Mouse (Mus musculus): ENCODE measurements at regions not wholly inside any gene's neighbourhood (a gene's known extent, or its start where the extent isn't known, plus 50 kb on each side); places are given as distances from the start of the nearest gene placed in this dataset.

GRCm38 (mm10) chr16:87261527-87261926 lies 92.5 kb upstream of the N6amt1 start:
- Histone ChIP-seq H3K4me1 (peaks cover 5% of the 10 kb centered on the region), H3K9me3 (replicated peaks) (no peaks in the 10 kb centered on the region), H3K4me3 (no peak overlapping the region), H3K27ac (no peak overlapping the region), H3K4me2 (no peak overlapping the region), H3K27me3 (no peaks in the 10 kb centered on the region), H3K9ac (no peak overlapping the region), H3K36me3 (ENCODE audit: poor library complexity, severe bottlenecking) (no peaks in the 10 kb centered on the region)
- ATAC-seq = no peak
- 73% methylated on average over 7 of the region's 7 CpGs for WGBS

GRCm38 (mm10) chr16:87254736-87255135 lies 99.2 kb upstream of the N6amt1 start:
- H3K4me3 ChIP-seq = no peak overlapping the region
- no peak for ATAC-seq
- 100% methylated on average over 1 of the region's 1 CpGs for WGBS
- H3K27me3 ChIP-seq = no peaks in the 10 kb centered on the region
- no peak overlapping the region for H3K27ac ChIP-seq
- H3K9ac ChIP-seq = no peak overlapping the region
- H3K4me2 ChIP-seq = no peak overlapping the region
- H3K9me3 ChIP-seq (replicated peaks) = no peaks in the 10 kb centered on the region
- no peaks in the 10 kb centered on the region for H3K36me3 ChIP-seq (ENCODE audit: poor library complexity, severe bottlenecking)
- H3K4me1 ChIP-seq = no peaks in the 10 kb centered on the region

DNA sequence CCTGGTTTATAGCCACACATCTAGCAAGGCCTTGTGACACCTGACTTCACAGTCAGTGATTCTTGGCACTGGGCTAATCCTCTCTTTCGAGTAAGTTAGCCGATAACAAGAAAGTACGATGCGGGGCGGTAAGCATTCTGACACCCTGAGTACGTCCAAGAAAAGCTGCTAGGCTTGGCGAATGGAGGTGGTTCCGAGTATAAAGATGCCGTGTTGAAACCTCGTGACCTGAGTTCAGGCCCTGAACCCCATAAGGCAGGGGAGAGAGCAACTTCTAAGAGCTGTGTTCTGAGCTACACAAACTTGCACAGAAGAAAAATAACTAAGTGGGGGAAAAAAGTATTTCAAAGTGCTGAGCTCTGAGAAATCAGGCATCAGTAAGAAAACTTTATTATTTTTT lies 103.5 kb upstream of the N6amt1 start:
- Histone ChIP-seq H3K4me2 (no peak overlapping the region), H3K4me1 (no peaks in the 10 kb centered on the region), H3K36me3 (ENCODE audit: poor library complexity, severe bottlenecking) (no peaks in the 10 kb centered on the region), H3K9me3 (replicated peaks) (no peaks in the 10 kb centered on the region), H3K27me3 (no peaks in the 10 kb centered on the region), H3K27ac (no peak overlapping the region), H3K4me3 (no peak overlapping the region), H3K9ac (no peak overlapping the region)
- no peak for ATAC-seq
- WGBS = 84% methylated on average over 10 of the region's 10 CpGs

GRCm38 (mm10) chr16:87249903-87250302 lies 104.1 kb upstream of the N6amt1 start:
- Histone ChIP-seq H3K27ac (no peak overlapping the region), H3K4me1 (no peaks in the 10 kb centered on the region), H3K27me3 (no peaks in the 10 kb centered on the region), H3K36me3 (ENCODE audit: poor library complexity, severe bottlenecking) (no peaks in the 10 kb centered on the region), H3K9me3 (replicated peaks) (no peaks in the 10 kb centered on the region), H3K4me2 (no peak overlapping the region), H3K4me3 (no peak overlapping the region), H3K9ac (no peak overlapping the region)
- 0 out of 2 replicates have a peak, but pooled peaks have one; percentile 7 for ATAC-seq
- 27% methylated on average over 7 of the region's 7 CpGs for WGBS

- Histone ChIP-seq H3K4me1 (no peaks in the 10 kb centered on the region), H3K27ac (no peak overlapping the region), H3K4me3 (no peak overlapping the region), H3K4me2 (no peak overlapping the region), H3K9me3 (replicated peaks) (no peaks in the 10 kb centered on the region), H3K9ac (no peak overlapping the region), H3K27me3 (no peaks in the 10 kb centered on the region), H3K36me3 (ENCODE audit: poor library complexity, severe bottlenecking) (no peaks in the 10 kb centered on the region)
- WGBS = 49% methylated on average over 6 of the region's 6 CpGs
- ATAC-seq = peak; percentile 46
Measured at GRCm38 (mm10) chr16:87248501-87249030, 105.4 kb upstream of the N6amt1 start.

GRCm38 (mm10) chr16:87245933-87246791 lies 107.8 kb upstream of the N6amt1 start:
- no peaks in the 10 kb centered on the region for H3K9me3 ChIP-seq (replicated peaks)
- H3K27me3 ChIP-seq = no peaks in the 10 kb centered on the region
- 67% methylated on average over 26 of the region's 26 CpGs for WGBS
- no peaks in the 10 kb centered on the region for H3K4me1 ChIP-seq
- no peaks in the 10 kb centered on the region for H3K36me3 ChIP-seq (ENCODE audit: poor library complexity, severe bottlenecking)
- no peak overlapping the region for H3K9ac ChIP-seq
- H3K4me2 ChIP-seq = no peak overlapping the region
- no peak overlapping the region for H3K27ac ChIP-seq
- ATAC-seq = peak; percentile 60
- H3K4me3 ChIP-seq = no peak overlapping the region

DNA sequence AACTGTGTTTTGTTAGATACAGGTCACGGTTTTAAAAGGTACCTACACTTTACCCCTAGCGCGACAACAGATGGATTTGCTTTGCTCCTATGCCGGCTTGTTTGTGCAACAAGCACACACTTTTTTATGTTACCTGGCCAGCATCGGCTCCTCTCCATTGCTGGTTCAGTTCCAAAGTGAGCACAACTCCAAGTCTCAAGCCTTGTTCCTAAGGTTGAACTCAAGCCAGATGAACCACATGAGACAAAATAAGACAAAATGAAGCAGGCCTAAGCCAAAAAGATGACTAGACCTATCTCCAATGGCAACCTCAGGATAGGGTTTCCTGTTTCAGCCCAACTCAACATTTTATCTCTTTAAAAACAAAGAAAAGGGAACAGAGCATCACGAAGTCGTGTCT lies 108.5 kb upstream of the N6amt1 start:
- no peak for ATAC-seq
- Histone ChIP-seq H3K27me3 (no peaks in the 10 kb centered on the region), H3K27ac (no peak overlapping the region), H3K9ac (no peak overlapping the region), H3K9me3 (replicated peaks) (no peaks in the 10 kb centered on the region), H3K4me1 (no peaks in the 10 kb centered on the region), H3K4me3 (no peak overlapping the region), H3K36me3 (ENCODE audit: poor library complexity, severe bottlenecking) (no peaks in the 10 kb centered on the region), H3K4me2 (no peak overlapping the region)
- WGBS = 94% methylated on average over 7 of the region's 7 CpGs

DNA sequence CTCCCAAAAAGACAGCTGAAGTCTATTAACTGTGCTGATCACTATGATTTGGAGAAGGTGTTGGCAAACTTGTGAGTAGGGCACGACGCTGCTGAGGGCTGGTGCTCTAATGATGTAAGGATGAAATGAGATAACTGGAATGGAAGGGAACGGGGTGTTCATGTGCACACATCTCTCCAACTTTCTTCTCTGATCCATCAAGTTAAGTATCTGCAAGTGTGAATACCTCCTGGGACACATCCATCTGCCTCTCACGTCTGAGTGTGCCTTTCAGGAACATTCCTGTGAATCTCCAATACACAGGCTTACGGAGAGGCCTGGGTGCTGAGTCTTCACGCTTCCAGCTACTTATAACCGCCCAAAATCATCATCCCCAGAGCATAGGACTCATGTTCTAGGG lies 112.0 kb upstream of the N6amt1 start:
- H3K4me2 ChIP-seq = no peak overlapping the region
- no peaks in the 10 kb centered on the region for H3K27me3 ChIP-seq
- H3K4me3 ChIP-seq = no peak overlapping the region
- no peak for ATAC-seq
- no peaks in the 10 kb centered on the region for H3K4me1 ChIP-seq
- H3K27ac ChIP-seq = no peak overlapping the region
- H3K9me3 ChIP-seq (replicated peaks) = no peaks in the 10 kb centered on the region
- no peaks in the 10 kb centered on the region for H3K36me3 ChIP-seq (ENCODE audit: poor library complexity, severe bottlenecking)
- 90% methylated on average over 7 of the region's 7 CpGs for WGBS
- H3K9ac ChIP-seq = no peak overlapping the region

- 87% methylated on average over 7 of the region's 7 CpGs for WGBS
- no peak overlapping the region for H3K27ac ChIP-seq
- ATAC-seq = no peak
- no peaks in the 10 kb centered on the region for H3K36me3 ChIP-seq (ENCODE audit: poor library complexity, severe bottlenecking)
- no peaks in the 10 kb centered on the region for H3K4me1 ChIP-seq
- H3K9ac ChIP-seq = no peak overlapping the region
- H3K9me3 ChIP-seq (replicated peaks) = no peaks in the 10 kb centered on the region
- H3K27me3 ChIP-seq = no peaks in the 10 kb centered on the region
- no peak overlapping the region for H3K4me2 ChIP-seq
- H3K4me3 ChIP-seq = no peak overlapping the region
Measured at GRCm38 (mm10) chr16:87239105-87239504, 114.9 kb upstream of the N6amt1 start.

DNA sequence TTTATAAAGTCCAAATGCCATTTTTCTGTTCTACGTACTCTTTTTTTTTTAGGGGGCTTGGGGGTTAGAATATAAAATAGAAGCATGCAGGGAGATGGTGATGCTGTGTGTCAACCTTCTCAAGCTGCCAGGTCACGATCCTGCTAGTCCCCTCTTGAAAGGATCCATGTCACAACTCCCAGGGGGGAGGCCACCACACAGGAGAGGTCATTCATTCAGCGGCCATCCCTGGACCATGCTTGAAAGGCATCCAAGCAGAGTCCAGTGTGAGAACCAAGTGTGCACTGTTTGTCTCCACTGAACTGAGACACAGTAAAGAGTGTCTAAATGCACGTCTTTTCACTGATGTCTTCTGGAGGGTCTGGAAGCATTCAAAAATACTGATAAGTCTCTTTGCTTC lies 119.8 kb upstream of the N6amt1 start:
- Histone ChIP-seq H3K4me3 (no peak overlapping the region), H3K36me3 (ENCODE audit: poor library complexity, severe bottlenecking) (no peaks in the 10 kb centered on the region), H3K27me3 (no peaks in the 10 kb centered on the region), H3K4me2 (no peak overlapping the region), H3K9me3 (replicated peaks) (no peaks in the 10 kb centered on the region), H3K4me1 (no peaks in the 10 kb centered on the region), H3K27ac (no peak overlapping the region), H3K9ac (no peak overlapping the region)
- ATAC-seq = no peak
- 57% methylated on average over 4 of the region's 4 CpGs for WGBS

- Histone ChIP-seq H3K4me2 (no peak overlapping the region), H3K4me3 (no peak overlapping the region), H3K9ac (no peak overlapping the region), H3K27me3 (no peaks in the 10 kb centered on the region), H3K27ac (no peak overlapping the region), H3K36me3 (ENCODE audit: poor library complexity, severe bottlenecking) (no peaks in the 10 kb centered on the region), H3K9me3 (replicated peaks) (no peaks in the 10 kb centered on the region), H3K4me1 (no peaks in the 10 kb centered on the region)
- 95% methylated on average over 10 of the region's 10 CpGs for WGBS
- ATAC-seq = no peak
Measured at GRCm38 (mm10) chr16:87225595-87225994, 128.4 kb upstream of the N6amt1 start.

DNA sequence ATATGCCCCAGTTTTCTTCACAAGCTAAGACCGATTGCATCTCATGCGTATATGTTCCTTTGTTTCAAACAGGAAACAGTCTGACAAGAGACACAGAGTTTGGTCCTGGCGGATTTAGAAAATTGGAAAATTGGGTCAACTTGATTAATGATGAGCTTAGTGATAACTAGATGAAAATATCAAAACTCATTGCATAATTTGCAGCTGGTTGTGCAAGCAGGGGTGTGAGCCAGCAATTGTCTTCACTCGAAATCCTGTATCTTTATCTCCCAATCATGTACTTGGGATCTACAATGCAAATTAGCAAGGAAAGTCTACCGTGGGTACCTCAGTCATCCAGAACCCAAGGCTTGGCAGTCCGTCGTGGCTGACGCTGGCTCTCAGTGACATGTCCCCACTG lies 128.9 kb upstream of the N6amt1 start:
- Histone ChIP-seq H3K9ac (no peak overlapping the region), H3K4me2 (no peak overlapping the region), H3K27ac (no peak overlapping the region), H3K9me3 (replicated peaks) (no peaks in the 10 kb centered on the region), H3K4me3 (no peak overlapping the region), H3K4me1 (no peaks in the 10 kb centered on the region), H3K36me3 (ENCODE audit: poor library complexity, severe bottlenecking) (no peaks in the 10 kb centered on the region), H3K27me3 (no peaks in the 10 kb centered on the region)
- no peak for ATAC-seq
- WGBS = 87% methylated on average over 8 of the region's 8 CpGs

- Histone ChIP-seq H3K4me3 (no peak overlapping the region), H3K4me2 (no peak overlapping the region), H3K9me3 (replicated peaks) (no peaks in the 10 kb centered on the region), H3K4me1 (no peaks in the 10 kb centered on the region), H3K27ac (no peak overlapping the region), H3K27me3 (no peaks in the 10 kb centered on the region), H3K9ac (no peak overlapping the region), H3K36me3 (ENCODE audit: poor library complexity, severe bottlenecking) (no peaks in the 10 kb centered on the region)
- 87% methylated on average over 7 of the region's 7 CpGs for WGBS
- no peak for ATAC-seq
Measured at GRCm38 (mm10) chr16:87224024-87224423, 130.0 kb upstream of the N6amt1 start.
